Mouse (Mus musculus) B cell, adult 62 days (primary cell): ENCODE measurements around the gene Trim12c. TPM values are rescaled to one million over a fixed set of nuclear protein-coding genes. Genes with fewer than 3 reads are reported as not detected.

Experiments
- total RNA-seq: library from RNA; stranded (reverse); gene quantifications from 4 replicates; pipeline ENCODE4 v1.2.4, GENCODE M21; 2023

Gene Trim12c
- 43.7 to 48.9 TPM (median 46.7 TPM) in 4 replicates for total RNA-seq

DNA sequence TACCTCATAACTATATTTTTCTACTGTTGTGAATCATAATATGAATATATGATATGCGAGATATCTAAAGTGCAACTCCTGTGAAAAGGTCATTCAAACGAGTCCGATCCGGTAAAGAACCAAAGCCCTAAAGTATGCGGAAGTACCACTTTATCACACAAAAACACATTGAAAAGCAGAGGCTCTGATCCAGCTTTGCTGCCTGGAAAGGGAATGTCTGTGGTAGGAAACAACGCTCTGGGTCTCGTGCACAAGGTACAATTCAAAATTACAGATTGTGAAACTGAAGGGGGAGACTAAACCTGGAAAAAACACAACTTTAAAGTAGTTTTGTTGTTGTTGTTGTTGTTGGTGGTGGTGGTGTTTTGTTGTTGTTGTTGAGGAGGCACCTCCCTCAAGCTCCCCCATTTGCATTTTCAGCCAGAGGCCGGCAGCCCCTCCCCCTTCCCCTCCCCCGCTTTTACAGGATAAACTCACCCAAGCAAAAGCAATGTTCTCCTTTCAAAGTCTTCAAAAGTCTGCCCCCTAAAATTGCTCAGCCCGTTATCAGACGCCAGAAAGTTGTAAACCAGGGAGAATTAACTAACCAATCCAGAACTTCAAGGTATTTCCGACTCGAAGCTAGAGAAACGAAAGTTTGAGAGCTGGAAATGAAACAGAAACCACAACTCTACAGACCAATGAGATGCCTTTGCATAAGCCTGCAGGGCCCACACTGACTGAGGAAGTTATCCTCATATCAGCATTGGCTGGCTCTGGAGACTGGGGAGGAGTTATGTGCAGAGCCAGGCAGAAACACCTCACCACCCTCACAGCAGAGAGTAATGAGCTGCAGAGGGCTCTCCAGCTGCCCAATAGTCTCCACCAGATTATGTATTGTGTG, at the start of gene Trim12c:
Gene Trim12c, minus strand, starts transcription at position 646 of the 883 bp plus-strand sequence.

DNA sequence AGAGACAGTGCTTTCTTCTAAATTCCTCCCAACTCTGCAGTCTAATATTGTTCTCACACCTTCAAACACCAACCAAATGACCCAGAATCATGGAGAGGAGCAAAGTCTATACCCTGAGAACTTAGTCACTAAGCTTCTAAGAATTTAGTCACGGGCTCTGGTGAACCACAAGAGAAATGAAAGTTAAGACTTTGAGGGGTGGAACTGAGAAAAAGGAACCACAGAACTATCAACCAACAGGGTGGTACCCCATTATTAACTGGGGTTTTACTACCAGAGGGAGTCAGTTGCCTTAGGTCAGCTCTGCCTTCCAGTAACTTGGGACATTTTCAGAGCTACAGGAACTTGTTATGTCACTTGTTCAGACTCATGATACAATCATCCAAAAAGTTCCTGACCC, 47.5 kb upstream of the Trim12c start, which contains the start of gene Trim30c:
Gene Trim30c, minus strand, starts transcription at position 140 of the 400 bp plus-strand sequence.

DNA sequence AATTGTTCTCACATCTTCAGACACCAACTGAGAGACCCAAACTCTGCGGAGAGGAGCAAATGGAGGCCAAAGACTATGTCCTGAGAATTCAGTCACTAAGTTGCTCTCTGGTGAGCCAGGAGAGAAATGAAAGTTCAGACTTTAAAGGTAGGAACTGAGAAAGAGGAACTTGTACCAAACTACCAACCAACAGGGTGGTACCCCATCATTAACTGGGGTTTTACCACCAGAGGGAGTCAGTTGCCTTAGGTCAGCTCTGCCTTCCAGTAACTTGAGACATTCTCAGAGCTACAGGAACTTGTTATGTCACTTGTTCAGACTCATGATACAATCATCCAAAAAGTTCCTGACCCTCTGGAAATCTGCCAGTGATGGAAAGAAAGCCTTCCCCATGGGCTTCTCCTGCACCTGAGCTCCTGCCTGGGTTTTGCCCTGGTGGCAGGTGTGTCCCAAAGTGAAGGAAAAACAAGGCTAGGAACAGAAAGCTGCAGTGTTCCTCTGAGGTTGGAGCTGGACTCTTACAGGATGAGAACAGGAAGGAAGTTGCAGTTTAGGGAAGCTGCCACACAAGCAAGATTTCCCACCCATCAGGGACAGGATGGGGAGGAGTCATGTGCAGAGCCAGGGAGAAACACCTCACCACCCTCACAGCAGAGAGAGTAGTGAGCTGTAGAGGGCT, 16.7 kb upstream of the Trim12c start, which contains the start of gene Trim30b:
Gene Trim30b, minus strand, starts transcription at position 149 of the 679 bp plus-strand sequence.

DNA sequence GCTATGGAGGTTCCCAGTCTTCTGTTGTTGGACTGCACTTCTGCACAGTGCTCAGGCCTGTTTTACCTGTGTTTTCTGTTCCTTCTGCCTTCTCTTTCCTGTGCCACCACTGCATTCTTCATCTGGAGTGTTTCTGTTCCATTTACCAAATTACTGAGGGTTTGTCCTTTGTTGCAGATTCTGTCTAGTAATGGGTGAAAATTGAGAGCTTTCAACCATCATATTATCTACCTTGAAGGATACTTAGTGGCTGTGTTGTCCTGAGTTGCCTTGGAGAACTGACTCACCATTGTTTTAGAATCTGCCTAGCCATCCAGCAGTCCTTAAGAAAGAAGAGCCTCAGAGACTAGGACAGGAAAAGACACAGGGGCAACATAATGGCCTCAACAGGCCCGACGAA, 24.0 kb downstream of the Trim12c start, which contains the start of gene Trim34b:
Gene Trim34b, plus strand, starts transcription at position 301 of the 400 bp plus-strand sequence.

DNA sequence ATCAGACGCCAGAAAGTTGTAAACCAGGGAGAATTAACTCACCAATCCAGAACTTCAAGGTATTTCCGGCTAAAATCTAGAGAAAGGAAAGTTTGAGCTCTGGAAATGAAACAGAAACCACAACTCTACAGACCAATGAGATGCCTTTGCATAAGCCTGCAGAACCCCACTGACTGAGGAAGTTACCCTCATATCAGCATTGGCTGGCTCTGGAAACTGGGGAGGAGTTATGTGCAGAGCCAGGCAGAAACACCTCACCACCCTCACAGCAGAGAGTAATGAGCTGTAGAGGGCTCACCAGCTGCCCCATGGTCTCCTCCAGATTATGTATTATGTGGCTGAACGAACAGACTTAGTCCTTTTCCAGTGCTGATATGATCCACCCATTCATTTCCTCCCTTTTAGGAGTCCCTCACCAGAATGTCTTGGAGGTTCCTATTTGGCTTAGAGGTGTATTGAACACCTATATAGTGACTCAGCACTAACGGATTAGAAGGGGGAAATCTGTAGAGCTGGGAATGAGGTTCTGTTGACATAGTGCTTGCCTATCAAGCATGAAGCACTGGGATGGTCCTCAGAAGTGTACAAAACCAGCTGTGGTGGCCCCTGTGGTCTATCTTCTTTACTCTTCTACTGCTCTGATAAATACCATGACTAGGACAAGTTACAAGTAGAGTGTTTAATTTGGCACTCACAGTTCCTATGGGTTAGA, 37.6 kb downstream of the Trim12c start, which contains the start of gene Trim12a:
Gene Trim12a, minus strand, starts transcription at position 98 of the 712 bp plus-strand sequence.

Other genes starting within 250 kb of the Trim12c start
- 0.30 to 0.49 TPM (median 0.42 TPM) in 4 replicates for gene Olfr646, start 248.5 kb downstream of the Trim12c start, total RNA-seq
- gene Ubqln5, start 223.5 kb downstream of the Trim12c start, total RNA-seq = not detected in 4 replicates
- not detected in 4 replicates for gene Olfr643, start 216.0 kb downstream of the Trim12c start, total RNA-seq
- gene Ubqln3, start 210.1 kb downstream of the Trim12c start, total RNA-seq = not detected in 4 replicates
- gene Ubqlnl, start 202.8 kb downstream of the Trim12c start, total RNA-seq = not detected in 4 replicates
- gene Olfm5, start 188.5 kb downstream of the Trim12c start, total RNA-seq = not detected in 4 replicates
- not detected in 4 replicates for gene Olfr648, start 170.0 kb downstream of the Trim12c start, total RNA-seq
- not detected in 4 replicates for gene Olfr649, start 157.4 kb downstream of the Trim12c start, total RNA-seq
- 0.45 to 0.60 TPM (median 0.47 TPM) in 4 replicates for gene Trim6, start 134.6 kb downstream of the Trim12c start, total RNA-seq
- gene Trim34a, start 108.9 kb downstream of the Trim12c start, total RNA-seq = 53.5 to 60.3 TPM (median 54.2 TPM) in 4 replicates
- 23.2 to 27.2 TPM (median 25.2 TPM) in 4 replicates for gene Trim5, start 65.3 kb downstream of the Trim12c start, total RNA-seq
- gene Trim12a, start 37.9 kb downstream of the Trim12c start, total RNA-seq = 101 to 114 TPM (median 113 TPM) in 4 replicates
- 1.9 to 4.0 TPM (median 3.1 TPM) in 4 replicates for gene Trim34b, start 23.9 kb downstream of the Trim12c start, total RNA-seq
- 20.6 to 25.0 TPM (median 23.3 TPM) in 4 replicates for gene Trim30b, start 16.5 kb upstream of the Trim12c start, total RNA-seq
- gene Trim30c, start 47.5 kb upstream of the Trim12c start, total RNA-seq = 3.3 to 6.2 TPM (median 4.2 TPM) in 4 replicates
- 71.0 to 81.8 TPM (median 75.2 TPM) in 4 replicates for gene Trim30a, start 111.8 kb upstream of the Trim12c start, total RNA-seq
- gene Trim30d, start 154.5 kb upstream of the Trim12c start, total RNA-seq = 15.4 to 20.6 TPM (median 18.0 TPM) in 4 replicates
- gene Olfr651, start 196.8 kb upstream of the Trim12c start, total RNA-seq = not detected in 4 replicates
- gene Olfr652, start 207.5 kb upstream of the Trim12c start, total RNA-seq = not detected in 4 replicates
- not detected in 4 replicates for gene Olfr653, start 224.0 kb upstream of the Trim12c start, total RNA-seq
- not detected in 4 replicates for gene Olfr654, start 233.7 kb upstream of the Trim12c start, total RNA-seq
- gene Olfr655, start 248.4 kb upstream of the Trim12c start, total RNA-seq = 1.2 TPM in 1 of 4 replicates, not detected in the others